Mouse (Mus musculus) embryonic facial prominence, embryonic 14.5 days (tissue): ENCODE data around the gene Grin1. TPM values are rescaled to one million over a fixed set of nuclear protein-coding genes. Genes with fewer than 3 reads are reported as not detected.
"Not testable (repeated sequence)": the region's sequence is repeated elsewhere in the genome, so short reads cannot be mapped to it uniquely, and the experiment has no call there.

ENCODE experiments used
- ATAC-seq: fragments of 200-750 bp; cut with Nextera tagmentation; 2 replicates; pipeline ENCODE4 v1.8.0; 2017; ENCODE audit warnings: low read depth, moderate number of reproducible peaks, moderate TSS enrichment
- DNase-seq: peaks from one replicate; pipeline ENCODE4 v3.0.0-alpha.2; 2015; ENCODE audit warnings: low spot score
- H3K27ac ChIP-seq: fragments of 300-500 bp; sonication (generic); replicated peaks from 2 replicates; pipeline ENCODE4 v1.5.1; 2014; ENCODE audit warnings: low read depth, mild to moderate bottlenecking, low read length, moderate library complexity
- H3K27me3 ChIP-seq: fragments of 300-500 bp; sonication (generic); replicated peaks from 2 replicates; pipeline ENCODE4 v1.6.1; 2014; ENCODE audit warnings: low read length; ENCODE audit not compliant: control insufficient read depth, insufficient read depth
- H3K36me3 ChIP-seq: fragments of 300-500 bp; sonication (generic); 2 replicates; pipeline ENCODE4 v1.6.1; 2014; ENCODE audit warnings: low read length, mixed read lengths; ENCODE audit not compliant: control insufficient read depth, insufficient read depth
- H3K4me1 ChIP-seq: fragments of 300-500 bp; sonication (generic); 2 replicates; pipeline ENCODE4 v1.6.1; 2014; ENCODE audit warnings: antibody characterized with exemption, low read length; ENCODE audit not compliant: control insufficient read depth, insufficient read depth
- H3K4me2 ChIP-seq: fragments of 300-500 bp; sonication (generic); 2 replicates; pipeline ENCODE4 v1.6.1; 2014; ENCODE audit warnings: low read depth, mild to moderate bottlenecking, low read length, moderate library complexity, mixed read lengths
- H3K4me3 ChIP-seq: fragments of 300-500 bp; sonication (generic); 2 replicates; pipeline ENCODE4 v1.5.1; 2014; ENCODE audit warnings: low read depth, mild to moderate bottlenecking, low read length
- H3K9ac ChIP-seq: fragments of 300-500 bp; sonication (generic); 2 replicates; pipeline ENCODE4 v1.6.1; 2014; ENCODE audit warnings: low read depth, mild to moderate bottlenecking, low read length, moderate library complexity, mixed read lengths
- H3K9me3 ChIP-seq: fragments of 300-500 bp; sonication (generic); 2 replicates; pipeline ENCODE4 v1.6.1; 2016; ENCODE audit warnings: low read length; ENCODE audit not compliant: control insufficient read depth
- WGBS: fragments of 180-500 bp; shearing (Covaris S2); extraction: QIAGEN DNeasy Blood & Tissue Kit; methylation state at CpG from one replicate; pipeline ENCODE4 v1.1.7; 2014; 5-methylcytosine and 5-hydroxymethylcytosine counted together
- polyA plus RNA-seq: library from polyadenylated mRNA; unstranded; fragments of >200 nt; fragmentation: Nextera tagmentation; extraction: Ambion mirVana; gene quantifications from 2 replicates; pipeline ENCODE4 v1.2.1, GENCODE M21; 2014

Grin1 gene
- polyA plus RNA-seq, 1 experiment from 2014 or later: 1.7 TPM

DNA sequence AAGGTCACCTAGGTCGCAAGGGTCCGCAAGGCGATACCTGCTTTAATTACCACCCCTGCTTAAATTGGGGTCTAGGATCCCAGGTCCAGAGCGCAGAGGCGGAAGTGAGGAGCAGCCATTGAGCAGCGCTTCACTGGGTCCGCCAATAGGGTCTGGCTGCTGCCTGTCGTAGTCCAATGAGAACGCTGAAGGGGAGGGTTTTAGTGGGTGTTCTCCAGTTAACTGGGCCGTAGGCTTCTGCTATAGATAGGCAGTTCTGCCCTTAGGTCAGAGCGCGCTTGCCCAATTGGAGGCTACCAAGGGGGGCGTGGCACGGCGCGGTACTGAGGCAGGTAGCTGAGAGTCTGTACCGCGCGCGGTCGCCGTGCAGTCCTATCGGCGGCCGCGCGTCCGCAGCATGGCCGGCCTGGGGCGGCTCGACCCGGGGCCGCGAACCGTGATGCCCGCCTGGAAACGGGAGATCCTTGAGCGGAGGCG lies 56.7 kb downstream of the Grin1 start, which contains the start of gene Tprn:
Gene Tprn, plus strand, starts transcription at position 328 of the 477 bp plus-strand sequence.
- Histone ChIP-seq H3K4me2 (peak within 1 kb of the TSS; percentile 98), H3K9me3 (no peaks in the 10 kb centered on the region), H3K27me3 (peaks cover 16% of the 10 kb centered on the region), H3K36me3 (no peaks in the 10 kb centered on the region), H3K4me3 (peak within 1 kb of the TSS; percentile 75), H3K4me1 (peaks cover 21% of the 10 kb centered on the region), H3K9ac (peak within 1 kb of the TSS; percentile 69), H3K27ac (no peak within 1 kb of the TSS; the same call in 1 of the 2 replicates)
- DNase-seq (peak; percentile 99), ATAC-seq (peak; percentile 99)
- 1% methylated on average over 9 of the region's 39 CpGs for WGBS

DNA sequence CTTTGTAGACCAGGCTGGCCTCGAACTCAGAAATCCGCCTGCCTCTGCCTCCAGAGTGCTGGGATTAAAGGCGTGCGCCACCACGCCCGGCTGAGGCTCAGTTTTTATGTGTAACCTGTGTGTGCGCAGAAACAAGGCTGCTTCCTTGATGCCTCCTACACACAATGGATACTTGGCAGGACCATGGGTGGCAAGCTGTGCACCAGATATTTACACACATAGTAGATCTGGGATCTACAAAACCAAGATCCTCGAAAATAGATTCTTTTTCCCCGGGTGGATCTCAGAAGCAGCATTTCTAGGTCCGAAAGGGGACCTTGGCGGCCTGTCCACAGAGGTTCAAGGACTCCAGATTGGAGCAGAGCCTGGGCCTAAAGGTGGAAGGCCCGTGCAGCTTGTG lies 57.1 kb downstream of the Grin1 start:
- no peak; the same call in 1 of the 2 replicates for ATAC-seq
- Histone ChIP-seq H3K9ac (peak overlapping the region; percentile 69), H3K27ac (no peak overlapping the region; the same call in 1 of the 2 replicates), H3K4me3 (peak overlapping the region; percentile 75), H3K4me2 (peak overlapping the region; percentile 98), H3K27me3 (peaks cover 16% of the 10 kb centered on the region), H3K4me1 (peaks cover 21% of the 10 kb centered on the region), H3K36me3 (no peaks in the 10 kb centered on the region), H3K9me3 (no peaks in the 10 kb centered on the region)
- WGBS: 43% methylated on average over 12 of the region's 12 CpGs
- no peak for DNase-seq

DNA sequence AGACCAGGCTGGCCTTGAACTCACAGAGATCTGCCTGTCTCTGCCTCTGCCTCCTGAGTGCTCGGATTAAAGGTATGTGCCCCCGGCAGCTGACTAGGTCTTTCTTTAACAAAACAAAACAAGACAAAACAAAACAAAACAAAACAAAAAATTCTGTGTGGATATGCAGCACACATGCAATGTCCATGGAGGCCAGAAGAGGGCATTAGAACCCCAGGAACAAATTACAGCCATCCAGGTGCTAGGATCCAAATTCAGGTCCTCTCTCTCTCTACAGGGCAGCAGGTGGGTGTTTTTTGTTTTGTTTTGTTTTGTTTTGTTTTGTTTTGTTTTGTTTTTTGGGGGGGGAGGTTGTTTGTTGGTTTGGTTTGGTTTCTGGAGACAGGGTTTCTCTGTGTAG lies 60.1 kb downstream of the Grin1 start:
- no peak for DNase-seq
- no peak overlapping the region for H3K4me2 ChIP-seq
- no peak overlapping the region for H3K4me3 ChIP-seq
- no peaks in the 10 kb centered on the region for H3K9me3 ChIP-seq
- ATAC-seq: no peak
- no peak overlapping the region for H3K27ac ChIP-seq
- peaks cover 22% of the 10 kb centered on the region for H3K4me1 ChIP-seq
- H3K9ac ChIP-seq: no peak overlapping the region
- H3K27me3 ChIP-seq: peaks cover 11% of the 10 kb centered on the region
- no peaks in the 10 kb centered on the region for H3K36me3 ChIP-seq
- WGBS: 51% methylated on average over 2 of the region's 2 CpGs

DNA sequence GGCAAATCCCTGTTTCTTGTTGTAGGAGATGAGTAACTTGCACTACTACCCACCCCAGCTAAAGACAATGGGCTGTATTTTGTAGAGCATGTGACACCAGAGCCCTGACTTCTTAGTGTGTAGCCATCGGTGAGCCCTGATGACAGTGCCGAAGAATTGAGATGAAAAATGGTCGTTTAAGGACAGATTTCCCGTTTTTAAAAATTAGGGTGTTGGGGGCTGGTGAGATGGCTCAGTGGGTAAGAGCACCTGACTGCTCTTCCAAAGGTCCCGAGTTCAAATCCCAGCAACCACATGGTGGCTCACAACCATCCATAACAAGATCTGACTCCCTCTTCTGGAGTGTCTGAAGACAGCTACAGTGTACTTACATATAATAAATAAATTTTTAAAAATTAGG lies 61.7 kb downstream of the Grin1 start:
- not testable (repeated sequence) for H3K4me3 ChIP-seq, H3K4me2 ChIP-seq, DNase-seq, H3K27me3 ChIP-seq, H3K27ac ChIP-seq, ATAC-seq, H3K9ac ChIP-seq, H3K9me3 ChIP-seq, H3K36me3 ChIP-seq
- peaks cover 13% of the 10 kb centered on the region; the same call in 1 of the 2 replicates for H3K4me1 ChIP-seq
- WGBS: 81% methylated on average over 5 of the region's 5 CpGs

DNA sequence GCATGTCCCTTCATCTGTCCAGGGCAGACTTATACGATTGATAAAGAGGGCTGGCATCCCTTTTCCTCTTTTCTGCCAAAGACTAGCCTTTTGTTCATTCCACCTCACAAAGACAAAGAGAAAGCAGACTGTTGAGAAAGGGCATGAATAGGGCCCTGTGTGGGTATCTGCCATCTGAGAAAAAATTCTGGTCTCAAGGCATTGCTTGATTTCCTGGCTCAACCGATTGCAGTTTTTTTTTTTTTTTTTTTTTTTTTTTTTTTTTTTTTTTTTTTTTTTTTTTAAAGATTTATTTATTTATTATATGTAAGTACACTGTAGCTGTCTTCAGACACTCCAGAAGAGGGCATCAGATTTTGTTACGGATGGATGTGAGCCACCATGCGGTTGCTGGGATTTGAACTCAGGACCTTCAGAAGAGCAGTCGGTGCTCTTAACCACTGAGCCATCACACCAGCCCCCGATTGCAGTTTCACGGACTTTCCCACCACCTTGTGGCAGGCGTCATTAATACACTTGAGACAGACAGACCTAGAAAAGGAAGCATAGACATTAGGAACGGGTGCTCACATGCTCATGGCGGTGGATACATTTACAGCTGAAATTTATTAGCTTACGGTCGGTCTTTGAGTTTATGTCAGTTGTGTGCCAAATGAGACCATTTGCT lies 62.4 kb downstream of the Grin1 start:
- H3K4me1 ChIP-seq, ATAC-seq, H3K9me3 ChIP-seq, H3K36me3 ChIP-seq, DNase-seq, H3K27ac ChIP-seq, H3K27me3 ChIP-seq: not testable (repeated sequence)
- Histone ChIP-seq H3K9ac (peak overlapping the region; percentile 77; the same call in 1 of the 2 replicates), H3K4me2 (peak overlapping the region; percentile 90), H3K4me3 (peak overlapping the region; percentile 78)
- WGBS: 56% methylated on average over 10 of the region's 12 CpGs

DNA sequence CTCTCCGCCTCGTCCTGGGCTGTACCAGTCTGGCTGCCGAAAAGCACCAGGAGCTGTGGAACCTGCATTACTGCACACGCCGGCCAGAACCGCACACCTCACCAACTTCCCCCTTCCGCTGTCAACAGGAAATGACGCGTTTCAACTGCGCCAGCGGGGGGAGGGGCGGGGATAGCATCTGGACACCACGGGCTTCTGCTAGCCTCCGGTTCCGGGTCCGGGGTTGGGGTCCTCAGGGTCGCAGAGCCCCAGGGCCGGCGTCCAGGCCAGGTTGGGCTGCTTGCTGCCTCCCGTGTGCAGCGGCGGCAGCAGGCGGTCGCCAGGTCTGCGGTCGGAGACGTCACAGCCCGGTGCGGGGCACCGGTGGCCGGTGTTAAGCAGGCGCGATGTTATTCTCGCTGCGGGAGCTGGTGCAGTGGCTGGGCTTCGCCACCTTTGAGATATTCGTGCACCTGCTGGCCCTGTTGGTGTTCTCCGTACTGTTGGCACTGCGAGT lies 63.7 kb downstream of the Grin1 start, which contains the start of gene Tmem203:
Gene Tmem203, plus strand, starts transcription at position 156 of the 496 bp plus-strand sequence.
- peak within 1 kb of the TSS; percentile 90 for H3K4me2 ChIP-seq
- H3K9me3 ChIP-seq: no peaks in the 10 kb centered on the region
- H3K27ac ChIP-seq: peak within 1 kb of the TSS; percentile 65
- peak within 1 kb of the TSS; percentile 77 for H3K9ac ChIP-seq
- no peaks in the 10 kb centered on the region for H3K27me3 ChIP-seq
- peaks cover 10% of the 10 kb centered on the region; the same call in 1 of the 2 replicates for H3K4me1 ChIP-seq
- peak within 1 kb of the TSS; percentile 78 for H3K4me3 ChIP-seq
- ATAC-seq (peak; percentile 93), DNase-seq (peak; percentile 92)
- WGBS: 0% methylated on average over 20 of the region's 39 CpGs
- peaks cover 12% of the 10 kb centered on the region; the same call in 1 of the 2 replicates for H3K36me3 ChIP-seq

DNA sequence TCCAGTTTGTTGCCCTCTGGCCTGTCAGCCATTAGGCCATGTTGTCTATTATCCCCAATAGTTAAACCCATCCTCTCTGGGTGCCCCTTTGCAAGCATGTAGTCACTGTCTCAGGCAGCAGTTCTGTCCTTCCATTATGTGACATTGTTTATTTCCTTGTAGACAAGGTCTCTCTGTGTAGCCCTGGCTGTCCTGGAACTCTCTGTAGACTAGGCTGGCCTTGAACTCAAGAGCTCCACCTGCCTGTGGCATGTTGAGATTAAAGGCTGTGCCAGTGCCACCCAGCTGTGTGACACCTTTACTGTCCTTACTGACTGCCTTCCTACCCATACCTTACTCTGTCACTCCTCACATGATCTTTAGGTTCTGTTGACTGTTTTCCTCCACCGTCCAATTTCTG lies 66.7 kb downstream of the Grin1 start:
- Histone ChIP-seq H3K9me3 (no peaks in the 10 kb centered on the region), H3K9ac (no peak overlapping the region), H3K36me3 (peaks cover 36% of the 10 kb centered on the region), H3K4me2 (no peak overlapping the region), H3K4me1 (peaks cover 10% of the 10 kb centered on the region; the same call in 1 of the 2 replicates), H3K27me3 (no peaks in the 10 kb centered on the region), H3K27ac (no peak overlapping the region), H3K4me3 (no peak overlapping the region)
- ATAC-seq (no peak), DNase-seq (no peak)
- WGBS: 76% methylated on average over 1 of the region's 1 CpGs

DNA sequence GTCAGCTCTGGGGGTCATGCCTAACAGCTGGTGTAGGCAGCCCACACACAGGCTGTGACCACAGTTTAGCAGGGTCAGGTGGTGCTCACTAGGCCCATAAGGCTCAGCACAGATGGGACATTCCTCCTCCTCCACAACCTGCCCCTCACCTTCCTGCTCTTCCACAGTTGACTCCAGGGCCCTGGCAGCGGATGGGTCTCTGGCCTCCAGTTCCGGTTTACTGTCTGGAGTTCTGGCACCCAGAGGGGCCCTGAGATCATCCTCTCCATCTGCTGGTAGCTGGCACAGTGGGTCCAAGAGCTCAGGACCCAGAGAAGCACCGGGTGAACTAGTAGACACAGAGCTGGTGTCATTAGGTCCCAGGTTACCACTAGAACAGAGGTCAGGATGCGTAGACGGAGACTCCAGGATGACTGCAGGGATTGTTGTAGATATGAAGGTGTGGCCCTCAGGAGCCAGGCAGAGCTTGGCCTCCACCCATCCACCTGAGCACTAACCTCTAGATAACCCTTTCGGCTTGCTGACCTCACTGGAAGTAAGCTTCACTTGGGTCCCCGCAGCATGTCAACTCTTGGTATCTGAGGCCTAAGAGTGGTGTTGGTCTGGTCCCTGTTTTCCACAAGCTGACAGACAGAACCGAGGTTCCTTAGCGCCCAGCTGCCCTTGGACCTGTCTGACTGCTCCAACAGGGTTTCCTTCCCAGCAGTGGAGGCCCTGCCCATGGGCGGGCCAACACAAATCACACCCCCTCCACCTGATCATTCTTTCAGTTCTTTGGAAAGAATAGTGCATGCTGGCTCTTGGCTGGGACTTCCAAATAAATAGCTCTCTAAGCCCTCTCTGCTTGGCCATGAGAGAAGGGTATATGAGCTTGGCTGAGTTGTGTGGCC lies 72.6 kb downstream of the Grin1 start, which contains the start of gene AL732309.1:
Gene AL732309.1, minus strand, starts transcription at position 681 of the 890 bp plus-strand sequence.
- Histone ChIP-seq H3K9ac (no peak within 1 kb of the TSS), H3K4me3 (no peak within 1 kb of the TSS), H3K4me2 (no peak within 1 kb of the TSS), H3K9me3 (no peaks in the 10 kb centered on the region), H3K27ac (no peak within 1 kb of the TSS), H3K4me1 (peaks cover 4% of the 10 kb centered on the region), H3K36me3 (peaks cover 39% of the 10 kb centered on the region), H3K27me3 (peaks cover 10% of the 10 kb centered on the region)
- no peak for DNase-seq
- no peak for ATAC-seq
- 89% methylated on average over 10 of the region's 10 CpGs for WGBS
